Mouse (Mus musculus): ENCODE measurements around the gene Wfdc15b. TPM values are rescaled to one million over a fixed set of nuclear protein-coding genes. Genes with fewer than 3 reads are reported as not detected.

Wfdc15b gene
- polyA plus RNA-seq, 1 experiment from 2014 or later, result not detected

DNA sequence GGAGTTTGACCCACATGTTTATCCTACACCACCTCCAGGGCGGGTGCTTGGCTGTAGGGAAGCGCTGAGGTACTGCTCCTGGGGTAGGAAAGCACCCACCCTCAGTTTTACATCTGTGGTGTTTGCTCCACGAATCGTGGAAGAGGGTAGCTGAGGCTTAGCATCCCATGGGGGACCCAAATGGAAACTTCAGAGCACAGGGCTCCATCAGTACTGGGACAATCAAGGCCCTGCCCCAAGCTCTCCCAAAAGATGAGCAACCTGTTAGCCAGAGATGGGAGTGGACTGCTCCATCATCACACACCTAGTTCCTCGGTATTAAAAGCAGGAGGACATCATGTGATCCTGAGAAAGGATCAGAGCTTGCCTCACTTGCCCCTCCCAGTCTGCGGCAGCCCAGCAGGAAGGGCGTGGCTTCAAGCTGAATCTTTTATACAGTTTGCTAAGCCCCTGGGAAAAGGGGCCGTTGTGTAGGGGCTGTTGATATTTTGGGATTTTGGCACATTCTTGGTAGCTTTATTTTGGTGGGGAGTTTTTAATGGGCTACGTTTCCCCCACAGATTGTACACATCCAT lies 37.2 kb downstream of the Wfdc15b start:
- Histone ChIP-seq H3K27me3 (ENCODE audit: control insufficient read depth, insufficient read depth, low read length) (no peaks in the 10 kb centered on the region), H3K9ac (ENCODE audit: low read length) (no peak overlapping the region), H3K4me3 (ENCODE audit: low read depth, low read length) (no peak overlapping the region), H3K4me2 (ENCODE audit: low read depth, low read length, severe bottlenecking) (no peak overlapping the region), H3K9me3 (ENCODE audit: control insufficient read depth, low read length) (no peaks in the 10 kb centered on the region), H3K4me1 (replicated peaks; ENCODE audit: control insufficient read depth, insufficient read depth, low read length) (0 out of 2 replicates have a peak, but pooled peaks cover 2% of the 10 kb centered on the region), H3K27ac (ENCODE audit: low read depth, low read length) (no peak overlapping the region), H3K36me3 (ENCODE audit: control insufficient read depth, insufficient read depth, low read length) (no peaks in the 10 kb centered on the region)
- 40% methylated on average over 9 of the region's 9 CpGs for WGBS
- ATAC-seq (replicated peaks; ENCODE audit: low FRiP score) (no peak), DNase-seq (ENCODE audit: low spot score) (no peak)

- H3K9ac ChIP-seq (ENCODE audit: low read length), result no peak overlapping the region
- no peak overlapping the region for H3K4me3 ChIP-seq (ENCODE audit: low read depth, low read length)
- H3K36me3 ChIP-seq (ENCODE audit: control insufficient read depth, insufficient read depth, low read length), result no peaks in the 10 kb centered on the region
- 79% methylated on average over 9 of the region's 9 CpGs for WGBS
- H3K9me3 ChIP-seq (ENCODE audit: control insufficient read depth, low read length), result no peaks in the 10 kb centered on the region
- 0 out of 2 replicates have a peak, but pooled peaks cover 2% of the 10 kb centered on the region for H3K4me1 ChIP-seq (replicated peaks; ENCODE audit: control insufficient read depth, insufficient read depth, low read length)
- DNase-seq (ENCODE audit: low spot score) (no peak), ATAC-seq (replicated peaks; ENCODE audit: low FRiP score) (no peak)
- H3K4me2 ChIP-seq (ENCODE audit: low read depth, low read length, severe bottlenecking), result no peak overlapping the region
- no peaks in the 10 kb centered on the region for H3K27me3 ChIP-seq (ENCODE audit: control insufficient read depth, insufficient read depth, low read length)
- H3K27ac ChIP-seq (ENCODE audit: low read depth, low read length), result no peak overlapping the region
Observed at GRCm38 (mm10) chr2:164183340-164183739, 38.1 kb downstream of the Wfdc15b start.

DNA sequence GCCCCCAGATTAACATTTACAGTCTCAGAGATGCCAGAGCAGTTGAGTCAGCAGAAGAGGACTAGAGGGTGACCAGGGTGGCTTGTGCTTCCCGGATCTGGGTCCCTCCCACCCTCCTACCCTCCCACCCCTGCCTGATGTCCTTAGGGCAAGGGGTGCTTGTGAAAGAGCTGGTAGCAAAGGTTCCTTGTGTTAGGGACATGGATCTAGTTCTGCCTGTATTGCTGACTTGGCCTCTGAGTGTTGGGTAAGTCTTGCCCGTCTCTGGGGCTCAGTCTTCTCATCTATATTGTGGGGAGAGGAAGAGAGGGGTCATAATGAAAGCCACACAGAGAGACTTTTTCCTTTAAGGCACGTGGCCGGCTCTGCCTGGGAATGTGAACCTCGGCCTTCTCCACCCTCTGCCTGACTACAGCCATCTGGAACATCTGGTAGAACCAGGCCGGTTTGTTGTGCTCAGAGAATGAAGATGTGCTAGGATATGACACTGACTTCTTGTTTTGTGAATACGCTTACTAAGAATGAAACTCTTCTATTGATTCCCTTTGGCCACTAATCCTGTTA lies 38.7 kb downstream of the Wfdc15b start, which contains the start of gene Wfdc5:
Wfdc5 (minus strand) TSS at position 51 of the 564 bp plus-strand sequence.
- H3K9ac ChIP-seq (ENCODE audit: low read length), result no peak within 1 kb of the TSS
- DNase-seq (ENCODE audit: low spot score) (no peak), ATAC-seq (replicated peaks; ENCODE audit: low FRiP score) (no peak)
- H3K4me3 ChIP-seq (ENCODE audit: low read depth, low read length), result no peak within 1 kb of the TSS
- 0 out of 2 replicates have a peak, but pooled peaks cover 2% of the 10 kb centered on the region for H3K4me1 ChIP-seq (replicated peaks; ENCODE audit: control insufficient read depth, insufficient read depth, low read length)
- H3K4me2 ChIP-seq (ENCODE audit: low read depth, low read length, severe bottlenecking), result no peak within 1 kb of the TSS
- no peak within 1 kb of the TSS for H3K27ac ChIP-seq (ENCODE audit: low read depth, low read length)
- no peaks in the 10 kb centered on the region for H3K9me3 ChIP-seq (ENCODE audit: control insufficient read depth, low read length)
- H3K36me3 ChIP-seq (ENCODE audit: control insufficient read depth, insufficient read depth, low read length), result no peaks in the 10 kb centered on the region
- WGBS, result 78% methylated on average over 7 of the region's 7 CpGs
- no peaks in the 10 kb centered on the region for H3K27me3 ChIP-seq (ENCODE audit: control insufficient read depth, insufficient read depth, low read length)

DNA sequence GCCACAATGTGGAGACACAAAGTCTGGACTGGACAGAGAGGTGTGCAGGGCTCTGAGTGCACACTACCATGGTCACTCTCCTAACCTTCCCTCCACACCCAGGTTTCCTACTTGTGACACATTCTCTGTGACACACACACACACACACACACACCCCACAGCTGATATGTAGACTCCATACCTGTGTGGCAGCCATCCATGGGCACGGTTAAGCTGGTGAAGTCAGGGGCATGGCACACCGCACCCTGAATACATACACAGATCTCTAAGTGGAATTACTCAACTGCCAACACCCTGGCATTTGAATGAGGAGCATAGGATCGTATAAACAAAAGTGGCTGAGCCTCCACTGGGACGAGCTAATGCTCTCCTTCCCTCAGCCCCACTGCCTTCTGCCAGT lies 40.7 kb downstream of the Wfdc15b start:
- no peak for ATAC-seq (replicated peaks; ENCODE audit: low FRiP score)
- WGBS, result 89% methylated on average over 4 of the region's 4 CpGs

GRCm38 (mm10) chr2:164180124-164180523 lies 41.3 kb downstream of the Wfdc15b start:
- Histone ChIP-seq H3K9ac (ENCODE audit: low read length) (no peak overlapping the region), H3K9me3 (ENCODE audit: control insufficient read depth, low read length) (no peaks in the 10 kb centered on the region), H3K36me3 (ENCODE audit: control insufficient read depth, insufficient read depth, low read length) (no peaks in the 10 kb centered on the region), H3K27ac (ENCODE audit: low read depth, low read length) (no peak overlapping the region), H3K4me2 (ENCODE audit: low read depth, low read length, severe bottlenecking) (no peak overlapping the region), H3K4me1 (replicated peaks; ENCODE audit: control insufficient read depth, insufficient read depth, low read length) (0 out of 2 replicates have a peak, but pooled peaks cover 2% of the 10 kb centered on the region), H3K27me3 (ENCODE audit: control insufficient read depth, insufficient read depth, low read length) (no peaks in the 10 kb centered on the region), H3K4me3 (ENCODE audit: low read depth, low read length) (no peak overlapping the region)
- WGBS, result 40% methylated on average over 3 of the region's 3 CpGs
- no peak for DNase-seq (ENCODE audit: low spot score)
- ATAC-seq (replicated peaks; ENCODE audit: low FRiP score), result no peak

More for the DNA sequence above, 40.7 kb downstream of the Wfdc15b start:
- Histone ChIP-seq H3K36me3 (ENCODE audit: control insufficient read depth, insufficient read depth, low read length) (no peaks in the 10 kb centered on the region), H3K4me3 (ENCODE audit: low read depth, low read length) (no peak overlapping the region), H3K4me2 (ENCODE audit: low read depth, low read length, severe bottlenecking) (no peak overlapping the region), H3K27ac (ENCODE audit: low read depth, low read length) (no peak overlapping the region), H3K9me3 (ENCODE audit: control insufficient read depth, low read length) (no peaks in the 10 kb centered on the region), H3K27me3 (ENCODE audit: control insufficient read depth, insufficient read depth, low read length) (no peaks in the 10 kb centered on the region), H3K9ac (ENCODE audit: low read length) (no peak overlapping the region), H3K4me1 (replicated peaks; ENCODE audit: control insufficient read depth, insufficient read depth, low read length) (0 out of 2 replicates have a peak, but pooled peaks cover 2% of the 10 kb centered on the region)
- no peak for DNase-seq (ENCODE audit: low spot score)

DNA sequence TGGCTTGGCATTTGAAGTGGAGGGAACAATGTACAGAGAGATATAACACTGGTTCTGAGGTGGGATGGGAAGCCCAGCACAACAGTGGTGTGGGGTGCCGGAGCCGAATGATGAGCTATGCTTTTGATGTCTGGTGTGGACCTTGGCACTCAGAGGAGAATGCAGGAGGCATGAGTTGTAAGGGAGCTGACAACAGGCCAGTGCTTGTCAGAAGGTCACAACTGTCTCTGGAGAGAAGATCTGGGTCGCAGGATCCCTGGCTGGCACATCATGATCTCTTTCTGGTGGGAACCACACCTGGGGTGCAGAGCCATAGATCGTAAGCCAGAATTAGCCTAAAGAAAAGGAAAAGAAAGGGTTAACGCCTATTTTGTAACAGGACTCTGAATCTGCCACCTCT lies 43.6 kb downstream of the Wfdc15b start:
- no peak for DNase-seq (ENCODE audit: low spot score)
- H3K27me3 ChIP-seq (ENCODE audit: control insufficient read depth, insufficient read depth, low read length), result no peaks in the 10 kb centered on the region
- no peak overlapping the region for H3K9ac ChIP-seq (ENCODE audit: low read length)
- H3K9me3 ChIP-seq (ENCODE audit: control insufficient read depth, low read length), result no peaks in the 10 kb centered on the region
- ATAC-seq (replicated peaks; ENCODE audit: low FRiP score), result no peak
- H3K4me2 ChIP-seq (ENCODE audit: low read depth, low read length, severe bottlenecking), result no peak overlapping the region
- no peaks in the 10 kb centered on the region for H3K4me1 ChIP-seq (replicated peaks; ENCODE audit: control insufficient read depth, insufficient read depth, low read length)
- no peaks in the 10 kb centered on the region for H3K36me3 ChIP-seq (ENCODE audit: control insufficient read depth, insufficient read depth, low read length)
- no peak overlapping the region for H3K4me3 ChIP-seq (ENCODE audit: low read depth, low read length)
- WGBS, result 87% methylated on average over 5 of the region's 5 CpGs
- no peak overlapping the region for H3K27ac ChIP-seq (ENCODE audit: low read depth, low read length)

GRCm38 (mm10) chr2:164175850-164176249 lies 45.6 kb downstream of the Wfdc15b start:
- 86% methylated on average over 3 of the region's 3 CpGs for WGBS
- no peak for ATAC-seq (replicated peaks; ENCODE audit: low FRiP score)

GRCm38 (mm10) chr2:164174649-164175395 lies 46.6 kb downstream of the Wfdc15b start:
- DNase-seq (ENCODE audit: low spot score), result no peak
- Histone ChIP-seq H3K4me1 (replicated peaks; ENCODE audit: control insufficient read depth, insufficient read depth, low read length) (no peaks in the 10 kb centered on the region; the same call in 1 of the 2 replicates), H3K9me3 (ENCODE audit: control insufficient read depth, low read length) (no peaks in the 10 kb centered on the region), H3K27me3 (ENCODE audit: control insufficient read depth, insufficient read depth, low read length) (peaks cover 21% of the 10 kb centered on the region), H3K36me3 (ENCODE audit: control insufficient read depth, insufficient read depth, low read length) (no peaks in the 10 kb centered on the region), H3K4me3 (ENCODE audit: low read depth, low read length) (no peak overlapping the region), H3K27ac (ENCODE audit: low read depth, low read length) (no peak overlapping the region), H3K9ac (ENCODE audit: low read length) (no peak overlapping the region), H3K4me2 (ENCODE audit: low read depth, low read length, severe bottlenecking) (no peak overlapping the region)
- ATAC-seq (replicated peaks; ENCODE audit: low FRiP score), result no peak
- WGBS, result 83% methylated on average over 8 of the region's 8 CpGs

More at GRCm38 (mm10) chr2:164175850-164176249, 45.6 kb downstream of the Wfdc15b start:
- H3K27ac ChIP-seq (ENCODE audit: low read depth, low read length), result no peak overlapping the region
- no peak overlapping the region for H3K4me2 ChIP-seq (ENCODE audit: low read depth, low read length, severe bottlenecking)
- no peaks in the 10 kb centered on the region for H3K9me3 ChIP-seq (ENCODE audit: control insufficient read depth, low read length)
- no peak for DNase-seq (ENCODE audit: low spot score)
- H3K27me3 ChIP-seq (ENCODE audit: control insufficient read depth, insufficient read depth, low read length), result peaks cover 11% of the 10 kb centered on the region
- H3K4me1 ChIP-seq (replicated peaks; ENCODE audit: control insufficient read depth, insufficient read depth, low read length), result no peaks in the 10 kb centered on the region; the same call in 1 of the 2 replicates
- H3K36me3 ChIP-seq (ENCODE audit: control insufficient read depth, insufficient read depth, low read length), result no peaks in the 10 kb centered on the region
- no peak overlapping the region for H3K4me3 ChIP-seq (ENCODE audit: low read depth, low read length)
- H3K9ac ChIP-seq (ENCODE audit: low read length), result no peak overlapping the region

Measured in forebrain, embryonic 11.5 days (tissue).